Mouse (Mus musculus) olfactory bulb, adult 2 months (tissue): ENCODE results near the gene Coa7. TPM values are rescaled to one million over a fixed set of nuclear protein-coding genes. Genes with fewer than 3 reads are reported as not detected.
"Not testable (repeated sequence)": the region's sequence is repeated elsewhere in the genome, so short reads cannot be mapped to it uniquely, and the experiment has no call there.

ENCODE experiments used
- H3K27ac ChIP-seq: fragments of 200-500 bp; 2 replicates; pipeline ENCODE4 v1.5.1; 2012; ENCODE audit warnings: low read depth, low read length; ENCODE audit not compliant: insufficient read depth
- H3K4me1 ChIP-seq: fragments of 200-500 bp; 2 replicates; pipeline ENCODE4 v1.6.1; 2012; ENCODE audit warnings: low read length; ENCODE audit not compliant: control insufficient read depth, insufficient read depth
- H3K4me3 ChIP-seq: fragments of 200-500 bp; 2 replicates; pipeline ENCODE4 v1.5.1; 2012; ENCODE audit warnings: mild to moderate bottlenecking, low read depth, low read length, moderate library complexity; ENCODE audit not compliant: insufficient read depth
- CTCF ChIP-seq: fragments of 200-500 bp; IDR thresholded peaks from 2 replicates; pipeline ENCODE4 v1.5.1; 2012; ENCODE audit warnings: low read depth, mild to moderate bottlenecking, low read length, moderate library complexity; ENCODE audit not compliant: insufficient read depth
- POLR2A ChIP-seq: fragments of 200-500 bp; IDR thresholded peaks from 2 replicates; pipeline ENCODE4 v1.6.1; 2012; ENCODE audit warnings: mild to moderate bottlenecking, low read depth, low read length, moderate library complexity; ENCODE audit not compliant: insufficient read depth
- WGBS: fragments of 180-500 bp; shearing (Covaris S2); methylation state at CpG from one replicate; pipeline ENCODE4 v1.1.7; 2018; 5-methylcytosine and 5-hydroxymethylcytosine counted together
- polyA plus RNA-seq: library from polyadenylated mRNA; stranded (reverse); fragments of >200 nt; gene quantifications from 2 replicates; pipeline ENCODE4 v1.2.4, GENCODE M21; 2012; ENCODE audit warnings: low replicate concordance; ENCODE audit not compliant: missing spikeins, insufficient read depth, insufficient read length

Gene Coa7
- polyA plus RNA-seq, 1 experiment, result not detected

GRCm38 (mm10) chr4:108349836-108350547 is 22.1 kb downstream of the Coa7 start:
- Histone ChIP-seq H3K27ac (no peak overlapping the region), H3K4me1 (peaks cover 4% of the 10 kb centered on the region), H3K4me3 (no peak overlapping the region)
- WGBS, result 49% methylated on average over 8 of the region's 8 CpGs
- TF ChIP-seq CTCF, result no peak
- TF ChIP-seq POLR2A, result no peak

GRCm38 (mm10) chr4:108350819-108351218 is 22.9 kb downstream of the Coa7 start:
- no peak for TF ChIP-seq POLR2A
- no peak for TF ChIP-seq CTCF
- WGBS, result 20% methylated on average over 8 of the region's 8 CpGs

GRCm38 (mm10) chr4:108353591-108353990 is 25.7 kb downstream of the Coa7 start:
- H3K4me1 ChIP-seq, H3K4me3 ChIP-seq: not testable (repeated sequence)

More at GRCm38 (mm10) chr4:108350819-108351218, 22.9 kb downstream of the Coa7 start:
- H3K27ac ChIP-seq, result no peak overlapping the region
- H3K4me1 ChIP-seq, result peaks cover 4% of the 10 kb centered on the region
- no peak overlapping the region for H3K4me3 ChIP-seq

GRCm38 (mm10) chr4:108357458-108357857 is 29.5 kb downstream of the Coa7 start:
- Histone ChIP-seq H3K4me3 (no peak overlapping the region), H3K4me1 (peaks cover 10% of the 10 kb centered on the region), H3K27ac (no peak overlapping the region)
- WGBS, result 93% methylated on average over 8 of the region's 8 CpGs
- TF ChIP-seq CTCF (no peak), POLR2A (no peak)

More at GRCm38 (mm10) chr4:108353591-108353990, 25.7 kb downstream of the Coa7 start:
- H3K27ac ChIP-seq, result not testable (repeated sequence)

- 25% methylated on average over 4 of the region's 4 CpGs for WGBS
- Histone ChIP-seq H3K4me1 (peaks cover 19% of the 10 kb centered on the region), H3K27ac (no peak overlapping the region), H3K4me3 (no peak overlapping the region)
- TF ChIP-seq CTCF, result no peak
- no peak for TF ChIP-seq POLR2A
These were observed 30.6 kb downstream of the Coa7 start for GRCm38 (mm10) chr4:108358498-108358897.

GRCm38 (mm10) chr4:108360136-108361055 is 32.5 kb downstream of the Coa7 start:
- TF ChIP-seq CTCF (no peak), POLR2A (no peak)
- 11% methylated on average over 28 of the region's 28 CpGs for WGBS

GRCm38 (mm10) chr4:108362321-108363261 is 34.7 kb downstream of the Coa7 start:
- TF ChIP-seq CTCF, result no peak
- no peak for TF ChIP-seq POLR2A
- Histone ChIP-seq H3K4me3 (no peak overlapping the region), H3K4me1 (peaks cover 24% of the 10 kb centered on the region), H3K27ac (no peak overlapping the region)
- WGBS, result 19% methylated on average over 18 of the region's 18 CpGs

More at GRCm38 (mm10) chr4:108360136-108361055, 32.5 kb downstream of the Coa7 start:
- H3K4me1 ChIP-seq, result peaks cover 24% of the 10 kb centered on the region
- H3K4me3 ChIP-seq, result peak overlapping the region; percentile 29
- peak overlapping the region; percentile 81 for H3K27ac ChIP-seq

- no peak overlapping the region for H3K27ac ChIP-seq
- no peak for TF ChIP-seq POLR2A
- TF ChIP-seq CTCF, result no peak
- H3K4me3 ChIP-seq, result no peak overlapping the region
- H3K4me1 ChIP-seq, result peaks cover 21% of the 10 kb centered on the region
- WGBS, result 73% methylated on average over 7 of the region's 7 CpGs
These were observed 35.6 kb downstream of the Coa7 start for GRCm38 (mm10) chr4:108363355-108364110.
